Mouse (Mus musculus) spleen, adult 2 months (tissue): ENCODE results near the gene AI661453.

Source experiments
- CTCF ChIP-seq: fragments of 200-500 bp; IDR thresholded peaks from 2 replicates; pipeline ENCODE4 v1.5.1; 2011; ENCODE audit warnings: mild to moderate bottlenecking, inconsistent platforms; ENCODE audit not compliant: insufficient read depth, insufficient read length, insufficient replicate concordance; ENCODE audit errors: extremely low read depth
- POLR2A ChIP-seq: fragments of 200-500 bp; IDR thresholded peaks from 2 replicates; pipeline ENCODE4 v1.6.1; 2011; ENCODE audit warnings: low read depth, low read length, inconsistent platforms

- TF ChIP-seq POLR2A (no peak), CTCF (no peak)
Observed at GRCm38 (mm10) chr17:47444113-47444512, 7.7 kb downstream of the AI661453 start.
